Comparison of ENCODE assay signal across 22 mouse cellular contexts in the genomic region with DNA sequence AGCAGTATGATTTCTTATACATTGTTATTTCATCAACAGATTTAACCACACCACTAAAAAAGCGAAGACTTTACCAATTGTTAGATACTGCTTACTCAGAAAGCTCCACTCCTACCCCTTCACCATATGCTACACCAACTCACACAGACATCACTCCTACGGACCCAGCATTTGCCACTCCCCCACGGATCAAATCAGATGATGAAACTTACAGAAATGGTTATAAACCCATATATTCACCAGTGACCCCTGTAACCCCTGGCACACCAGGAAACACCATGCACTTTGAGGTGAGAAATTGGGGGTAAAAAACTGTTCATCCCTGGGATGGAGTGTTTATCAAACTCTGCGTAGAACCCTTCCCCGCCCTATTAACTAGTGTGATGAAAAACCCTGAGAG.
DNase-seq lines count a peak whose midpoint lies in the region; ATAC-seq and TF ChIP-seq lines count a peak whose summit lies in the region.
"Had no signal": no experiment of that assay in that cellular context is flagged by ENCODE, and none has a peak within 500 bp of the region (broad histone marks: within the 10 kb centered on the region; RNA-seq: fewer than 3 reads in every experiment).

No protein-coding gene starts in this region.

- DNase-seq in heart, adult 11 months = peak; percentile 81
- peak; percentile 47 for DNase-seq in heart, embryonic 10.5 days (ENCODE audit: low spot score)
- DNase-seq in heart, adult 8-10 months (ENCODE audit: low spot score) = no peak
- no peak for DNase-seq in layer of hippocampus, adult 2 months (ENCODE audit: low spot score in 2 of 2)
- DNase-seq in layer of hippocampus, adult 8-10 months (ENCODE audit: low spot score in 2 of 2) = no peak
- DNase-seq in layer of hippocampus, adult 9-10 months (ENCODE audit: low spot score) = peak; percentile 35
- DNase-seq in layer of hippocampus, postnatal 14 days (ENCODE audit: low spot score in 2 of 2) = no peak
- DNase-seq: adrenal gland, adult 2 months; adrenal gland, adult 8-10 months; adrenal gland, postnatal 10 days; adrenal gland, postnatal 14 days; adrenal gland, postnatal 25 days; adrenal gland, postnatal 36 days; B cell, adult 2 months; cerebellum, adult 11 months; cerebellum, adult 11-12 months had no signal

- no peak for ATAC-seq in heart, embryonic 12.5 days (ENCODE audit: insufficient number of reproducible peaks, low FRiP score)
- ATAC-seq: activated CD4-positive, CD25-positive, alpha-beta regulatory T cell, adult 4 months; CD4-positive, CD25-positive, alpha-beta regulatory T cell, adult 4 months; Patski had no signal

- H3K4me2 ChIP-seq in heart, embryonic 12.5 days = no peak overlapping the region

- no peak overlapping the region for H3K27ac ChIP-seq in heart, embryonic 12.5 days (ENCODE audit: poor library complexity, severe bottlenecking)
- no peak overlapping the region for H3K27ac ChIP-seq in heart, embryonic 10.5 days
- peak overlapping the region; percentile 56; the same call in 1 of the 2 replicates for H3K27ac ChIP-seq in layer of hippocampus, adult 2 months

- H3K4me3 ChIP-seq in heart, embryonic 12.5 days = no peak overlapping the region
- H3K4me3 ChIP-seq in heart, embryonic 10.5 days = no peak overlapping the region
- H3K4me3 ChIP-seq in layer of hippocampus, adult 2 months = no peak overlapping the region

- no peaks in the 10 kb centered on the region for H3K27me3 ChIP-seq in heart, embryonic 12.5 days (replicated peaks)
- H3K27me3 ChIP-seq in heart, embryonic 10.5 days (ENCODE audit: insufficient read depth, poor library complexity, severe bottlenecking) = no peaks in the 10 kb centered on the region
- H3K27me3 ChIP-seq: CH12.LX, Patski had no signal

- TF ChIP-seq CTCF in layer of hippocampus, adult 2 months (conservative IDR thresholded peaks at IDR 0.05) = no peak

- H3K36me3 ChIP-seq in heart, embryonic 12.5 days = peaks cover 78% of the 10 kb centered on the region
- peaks cover 94% of the 10 kb centered on the region for H3K36me3 ChIP-seq in heart, embryonic 10.5 days

- no peaks in the 10 kb centered on the region for H3K9me3 ChIP-seq in heart, embryonic 12.5 days (replicated peaks)
- H3K9me3 ChIP-seq in heart, embryonic 10.5 days = no peaks in the 10 kb centered on the region
- H3K9me3 ChIP-seq: G1E had no signal

- H3K9ac ChIP-seq in heart, embryonic 12.5 days = no peak overlapping the region

- WGBS in heart, embryonic 12.5 days = 90% methylated on average over 5 of the region's 5 CpGs
- WGBS in heart, embryonic 10.5 days = 93% methylated on average over 5 of the region's 5 CpGs

- H3K4me1 ChIP-seq in heart, embryonic 12.5 days (replicated peaks) = 0 out of 2 replicates have a peak, but pooled peaks cover 5% of the 10 kb centered on the region
- no peaks in the 10 kb centered on the region for H3K4me1 ChIP-seq in heart, embryonic 10.5 days

Comparison
In these comparisons a context has a peak if more than half of its experiments do, and no peak if none do; other contexts are left out.
1. DNase-seq: peak in heart, adult 11 months (single experiment), heart, embryonic 10.5 days (single experiment) and layer of hippocampus, adult 9-10 months (single experiment); none in heart, adult 8-10 months (single experiment), layer of hippocampus, adult 2 months (0 of 2), layer of hippocampus, adult 8-10 months (0 of 2) and layer of hippocampus, postnatal 14 days (0 of 2).